ENCODE assay signal across 28 mouse cellular contexts in genomic region chr2:32795748-32796418, GRCm38 (mm10). TPM values are rescaled to one million over a fixed set of nuclear protein-coding genes. Genes with fewer than 3 reads are reported as not detected.
A peak's percentile ranks its signal among the peaks of the same experiment; 100 is the strongest.
DNase-seq lines count a peak whose midpoint lies in the region; ATAC-seq lines count a peak whose summit lies in the region.
"Had no signal": no experiment of that assay in that cellular context is flagged by ENCODE, and none has a peak within 500 bp of the region (broad histone marks: within the 10 kb centered on the region; RNA-seq: fewer than 3 reads in every experiment).

No protein-coding gene starts in this region.

- no peaks in the 10 kb centered on the region for H3K4me1 ChIP-seq in forebrain, embryonic 12.5 days
- no peaks in the 10 kb centered on the region for H3K4me1 ChIP-seq in forebrain, embryonic 11.5 days (replicated peaks; ENCODE audit: control insufficient read depth, insufficient read depth, low read length)
- H3K4me1 ChIP-seq: forebrain, embryonic 10.5 days; forebrain, embryonic 15.5 days had no signal

- WGBS in forebrain, embryonic 12.5 days: 87% methylated on average over 13 of the region's 13 CpGs
- WGBS in forebrain, embryonic 11.5 days: 89% methylated on average over 13 of the region's 13 CpGs

- H3K36me3 ChIP-seq in forebrain, embryonic 12.5 days (replicated peaks): peaks cover 78% of the 10 kb centered on the region
- no peaks in the 10 kb centered on the region; the same call in 1 of the 2 replicates for H3K36me3 ChIP-seq in forebrain, embryonic 11.5 days (ENCODE audit: control insufficient read depth, insufficient read depth, low read length)

- no peak overlapping the region for H3K9ac ChIP-seq in forebrain, embryonic 12.5 days
- no peak overlapping the region for H3K9ac ChIP-seq in forebrain, embryonic 11.5 days (ENCODE audit: low read length)
- H3K9ac ChIP-seq: forebrain, embryonic 15.5 days; heart, embryonic 12.5 days; heart, embryonic 15.5 days; hindbrain, embryonic 13.5 days had no signal

- peak overlapping the region; percentile 4; the same call in 1 of the 2 replicates for H3K27ac ChIP-seq in forebrain, embryonic 12.5 days
- no peak overlapping the region for H3K27ac ChIP-seq in forebrain, embryonic 11.5 days (ENCODE audit: low read depth, low read length)
- H3K27ac ChIP-seq: forebrain, embryonic 10.5 days; forebrain, embryonic 15.5 days; heart, embryonic 15.5 days; hindbrain, embryonic 10.5 days; hindbrain, embryonic 13.5 days; hindbrain, postnatal 0 days had no signal

- no peak overlapping the region for H3K4me3 ChIP-seq in forebrain, embryonic 12.5 days (replicated peaks)
- no peak overlapping the region for H3K4me3 ChIP-seq in forebrain, embryonic 11.5 days (ENCODE audit: low read depth, low read length)
- H3K4me3 ChIP-seq: forebrain, embryonic 10.5 days; forebrain, embryonic 15.5 days; heart, embryonic 12.5 days; heart, embryonic 15.5 days; hindbrain, embryonic 10.5 days; hindbrain, embryonic 13.5 days had no signal

- no peak for ATAC-seq in forebrain, embryonic 12.5 days (ENCODE audit: low FRiP score)
- ATAC-seq in forebrain, embryonic 11.5 days (replicated peaks; ENCODE audit: low FRiP score): no peak
- ATAC-seq: forebrain, embryonic 15.5 days; hindbrain, postnatal 0 days; inflammation-experienced regulatory T-cells, adult 6 months; intestine, embryonic 16.5 days; Patski had no signal

- peak; percentile 63 for DNase-seq in cerebellum, adult 11-12 months
- no peak for DNase-seq in cerebellum, postnatal 10 days
- DNase-seq in cerebellum, adult 9-10 months: peak; percentile 61
- DNase-seq in cerebellum, adult 8-10 months: no peak
- no peak for DNase-seq in forebrain, embryonic 11.5 days (ENCODE audit: low spot score)
- peak; percentile 58 for DNase-seq in brain, adult 2 months (ENCODE audit: low read depth, low spot score)
- no peak for DNase-seq in layer of hippocampus, adult 9-10 months (ENCODE audit: low spot score)
- DNase-seq: adrenal gland, adult 2 months; adrenal gland, postnatal 14 days; gastrocnemius, postnatal 25 days; heart, adult 18-20 months; heart, postnatal 10 days; heart, postnatal 36 days; kidney, adult 18-20 months; kidney, adult 9 months had no signal

- no peaks in the 10 kb centered on the region for H3K27me3 ChIP-seq in forebrain, embryonic 12.5 days
- no peaks in the 10 kb centered on the region for H3K27me3 ChIP-seq in forebrain, embryonic 11.5 days (ENCODE audit: control insufficient read depth, insufficient read depth, low read length)
- H3K27me3 ChIP-seq: forebrain, embryonic 15.5 days; heart, embryonic 12.5 days; heart, embryonic 15.5 days; hindbrain, embryonic 13.5 days; Patski had no signal

- no peaks in the 10 kb centered on the region for H3K9me3 ChIP-seq in forebrain, embryonic 12.5 days
- no peaks in the 10 kb centered on the region for H3K9me3 ChIP-seq in forebrain, embryonic 11.5 days (ENCODE audit: control insufficient read depth, low read length)
- H3K9me3 ChIP-seq: forebrain, embryonic 10.5 days; forebrain, embryonic 15.5 days; G1E; heart, embryonic 12.5 days; heart, embryonic 15.5 days; hindbrain, embryonic 10.5 days; hindbrain, embryonic 13.5 days had no signal

- no peak overlapping the region for H3K4me2 ChIP-seq in forebrain, embryonic 12.5 days
- no peak overlapping the region for H3K4me2 ChIP-seq in forebrain, embryonic 11.5 days (ENCODE audit: low read depth, low read length, severe bottlenecking)
- H3K4me2 ChIP-seq: forebrain, embryonic 15.5 days; heart, embryonic 12.5 days; heart, embryonic 15.5 days; hindbrain, embryonic 13.5 days had no signal

RNA-seq across cellular contexts. Expression of gene Cfap157, which starts 11.7 kb away (rescaled TPM):
- polyA plus RNA-seq in forebrain, embryonic 12.5 days (2016; fragmentation: Nextera tagmentation; extraction: Ambion mirVana): 0.15 and 0.45 TPM in 2 replicates
- 0.33 and 0.87 TPM in 2 replicates for polyA plus RNA-seq in forebrain, embryonic 11.5 days (2014; fragmentation: Nextera tagmentation; extraction: Ambion mirVana)
- polyA plus RNA-seq: adrenal gland, adult 2 months; embryonic facial prominence, embryonic 11.5 days; G1E had no signal

RNA-seq across cellular contexts. Expression of gene Ptrh1, which starts 20.3 kb away (rescaled TPM):
- 3.9 and 5.3 TPM in 2 replicates for polyA plus RNA-seq in forebrain, embryonic 12.5 days (2016; fragmentation: Nextera tagmentation; extraction: Ambion mirVana)
- polyA plus RNA-seq in forebrain, embryonic 11.5 days (2014; fragmentation: Nextera tagmentation; extraction: Ambion mirVana): 3.3 and 4.6 TPM in 2 replicates

RNA-seq across cellular contexts. Expression of gene Ttc16, which starts 20.4 kb away (rescaled TPM):
- polyA plus RNA-seq in forebrain, embryonic 12.5 days (2016; fragmentation: Nextera tagmentation; extraction: Ambion mirVana): 0.46 and 0.67 TPM in 2 replicates
- polyA plus RNA-seq in forebrain, embryonic 11.5 days (2014; fragmentation: Nextera tagmentation; extraction: Ambion mirVana): 0.80 and 0.84 TPM in 2 replicates
- polyA plus RNA-seq: embryonic facial prominence, embryonic 11.5 days had no signal

RNA-seq across cellular contexts. Expression of gene Tor2a, which starts 38.8 kb away (rescaled TPM):
- 53.3 and 57.0 TPM in 2 replicates for polyA plus RNA-seq in forebrain, embryonic 12.5 days (2016; fragmentation: Nextera tagmentation; extraction: Ambion mirVana)
- polyA plus RNA-seq in forebrain, embryonic 11.5 days (2014; fragmentation: Nextera tagmentation; extraction: Ambion mirVana): 56.8 and 68.3 TPM in 2 replicates

RNA-seq across cellular contexts. Expression of gene Stxbp1, which starts 51.2 kb away (rescaled TPM):
- 68.5 and 73.5 TPM in 2 replicates for polyA plus RNA-seq in forebrain, embryonic 12.5 days (2016; fragmentation: Nextera tagmentation; extraction: Ambion mirVana)
- 44.0 and 44.6 TPM in 2 replicates for polyA plus RNA-seq in forebrain, embryonic 11.5 days (2014; fragmentation: Nextera tagmentation; extraction: Ambion mirVana)

Comparison
In these comparisons a context has a peak if more than half of its experiments do, and no peak if none do; other contexts are left out.
1. DNase-seq: peak in cerebellum, adult 11-12 months (single experiment), cerebellum, adult 9-10 months (single experiment) and brain, adult 2 months (single experiment); none in cerebellum, postnatal 10 days (0 of 2), cerebellum, adult 8-10 months (single experiment), forebrain, embryonic 11.5 days (single experiment) and layer of hippocampus, adult 9-10 months (single experiment).